Mouse (Mus musculus) embryonic fibroblast, embryonic 13.5 days (primary cell): ENCODE data around the gene Ikzf3.

ENCODE experiments used
- CTCF ChIP-seq: IDR thresholded peaks from 2 replicates; pipeline ENCODE4 v1.5.1; 2011; ENCODE audit warnings: mild to moderate bottlenecking, control low read depth, low read length, moderate library complexity, borderline replicate concordance; ENCODE audit not compliant: insufficient read depth
- POLR2A ChIP-seq: IDR thresholded peaks from 2 replicates; pipeline ENCODE4 v1.6.1; 2011; ENCODE audit warnings: low read depth, mild to moderate bottlenecking, control low read depth, low read length, moderate library complexity

- TF ChIP-seq CTCF (no peak), POLR2A (no peak)
These were observed 126.8 kb downstream of the Ikzf3 start for GRCm38 (mm10) chr11:98418939-98419547.
